Mouse (Mus musculus) lung, postnatal 0 days (tissue): ENCODE data around the gene 4931429L15Rik.

ENCODE experiments used
- CTCF ChIP-seq: IDR thresholded peaks from 2 replicates; pipeline ENCODE4 v1.5.1; 2016; ENCODE audit warnings: antibody characterized with exemption, mild to moderate bottlenecking
- EP300 ChIP-seq: IDR thresholded peaks from 2 replicates; pipeline ENCODE4 v1.6.1; 2016; ENCODE audit warnings: antibody characterized with exemption, mild to moderate bottlenecking, control low read depth

DNA sequence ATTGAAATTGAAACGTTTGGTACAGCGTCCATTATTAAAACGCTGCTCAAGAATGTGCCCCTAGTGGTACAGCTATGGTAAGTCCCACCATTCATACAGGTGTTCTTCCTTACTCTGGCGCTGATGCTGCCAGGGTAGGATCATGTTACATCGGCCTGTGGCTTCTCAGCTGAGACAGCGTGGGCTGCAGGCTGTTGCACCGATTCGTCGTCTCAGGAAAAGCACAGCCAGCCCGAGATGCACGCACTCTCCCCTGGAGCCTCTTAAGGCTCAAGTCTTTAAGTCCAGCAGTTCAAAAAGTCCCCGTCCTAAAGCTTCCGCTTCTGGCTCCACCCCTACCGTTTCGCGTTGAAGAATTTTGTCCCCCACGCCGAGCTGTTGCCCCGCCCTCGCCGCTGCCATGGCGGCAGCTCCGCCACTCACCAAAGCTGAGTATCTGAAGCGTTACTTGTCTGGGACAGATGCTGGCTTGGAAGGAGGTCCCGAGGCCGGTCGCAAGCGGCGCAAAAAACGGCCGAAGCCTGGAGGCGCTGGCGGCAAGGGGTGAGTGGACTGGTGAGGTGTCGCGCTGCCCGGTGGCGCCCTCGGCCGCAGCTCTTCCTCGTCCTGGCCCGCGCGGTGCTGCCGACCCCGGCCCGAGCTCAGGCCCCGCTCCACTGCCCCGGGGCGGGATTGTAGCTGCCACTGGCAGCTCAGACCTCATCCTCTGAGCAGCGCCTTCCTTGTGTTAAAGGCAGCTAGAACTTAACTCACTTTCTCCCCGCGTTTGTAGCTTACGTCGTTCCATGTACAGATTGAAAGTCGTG is 37.0 kb downstream of the 4931429L15Rik start, which contains the start of gene Bud13:
- peak; percentile 73 for TF ChIP-seq CTCF
- no peak; the same call in 1 of the 2 replicates for TF ChIP-seq EP300
